Mouse (Mus musculus) kidney, adult 2 months (tissue): ENCODE measurements around the gene Nsun6.

Experiments used
- CTCF ChIP-seq: fragments of 200-500 bp; conservative IDR thresholded peaks from 2 replicates; pipeline ENCODE4 v1.5.1; 2011; ENCODE audit warnings: low read depth, mild to moderate bottlenecking, control low read depth, low read length, moderate library complexity, mixed read lengths; ENCODE audit not compliant: insufficient read depth, insufficient read length
- POLR2A ChIP-seq: fragments of 200-500 bp; IDR thresholded peaks from one replicate; pipeline ENCODE4 v1.6.1; 2011; ENCODE audit warnings: low read depth, low read length, control low read depth

DNA sequence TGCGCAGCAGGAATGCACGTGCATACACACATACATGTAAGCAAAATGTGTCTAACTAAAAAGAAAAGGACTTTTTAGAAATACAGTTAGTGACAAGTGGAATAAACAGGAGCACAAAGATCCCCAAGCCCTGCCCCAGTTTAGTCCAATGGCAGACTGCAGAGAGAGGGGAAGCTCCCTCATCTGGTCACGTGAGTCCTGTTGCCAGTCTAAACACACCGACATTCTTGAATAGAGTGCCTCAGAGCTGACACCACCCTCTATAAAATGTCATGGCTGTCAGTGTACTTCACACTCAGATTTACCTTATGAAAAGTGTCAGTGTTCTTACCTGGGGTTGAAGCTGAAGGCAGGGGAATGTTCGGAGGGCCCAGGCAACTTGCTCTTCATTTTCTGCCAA, 57.0 kb downstream of the Nsun6 start:
- no peak for TF ChIP-seq POLR2A
- TF ChIP-seq CTCF = no peak
